Mouse (Mus musculus): ENCODE results near the gene Dph2. TPM values are rescaled to one million over a fixed set of nuclear protein-coding genes. Genes with fewer than 3 reads are reported as not detected.

Dph2 gene
- polyA plus RNA-seq, 1 experiment from 2014 or later = 7.0 TPM

DNA sequence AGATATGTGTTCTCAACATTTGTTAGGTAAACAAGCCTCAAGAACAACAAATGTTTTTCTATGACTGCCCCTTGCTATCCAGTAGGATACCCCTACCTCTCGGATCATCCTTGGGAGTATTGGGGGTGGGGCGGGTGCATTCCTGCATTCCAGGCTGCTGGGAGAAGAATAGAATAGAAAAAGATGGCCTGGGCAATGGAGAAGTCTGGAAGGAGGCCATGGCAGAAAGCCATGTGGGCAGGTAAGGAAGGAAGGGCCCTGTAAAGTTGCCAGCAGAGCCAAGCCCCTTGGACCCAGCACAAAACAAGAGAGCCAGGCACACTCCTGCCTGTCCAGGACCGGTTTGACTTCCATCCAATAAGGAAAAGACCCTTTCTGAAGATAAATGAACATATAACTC, 21.6 kb upstream of the Dph2 start:
- CTCF ChIA-PET = interaction anchor here (1.3 kb wide), 1 partner anchor 14 kb away, joined by 4 read pairs; no protein-coding TSS in a partner anchor

DNA sequence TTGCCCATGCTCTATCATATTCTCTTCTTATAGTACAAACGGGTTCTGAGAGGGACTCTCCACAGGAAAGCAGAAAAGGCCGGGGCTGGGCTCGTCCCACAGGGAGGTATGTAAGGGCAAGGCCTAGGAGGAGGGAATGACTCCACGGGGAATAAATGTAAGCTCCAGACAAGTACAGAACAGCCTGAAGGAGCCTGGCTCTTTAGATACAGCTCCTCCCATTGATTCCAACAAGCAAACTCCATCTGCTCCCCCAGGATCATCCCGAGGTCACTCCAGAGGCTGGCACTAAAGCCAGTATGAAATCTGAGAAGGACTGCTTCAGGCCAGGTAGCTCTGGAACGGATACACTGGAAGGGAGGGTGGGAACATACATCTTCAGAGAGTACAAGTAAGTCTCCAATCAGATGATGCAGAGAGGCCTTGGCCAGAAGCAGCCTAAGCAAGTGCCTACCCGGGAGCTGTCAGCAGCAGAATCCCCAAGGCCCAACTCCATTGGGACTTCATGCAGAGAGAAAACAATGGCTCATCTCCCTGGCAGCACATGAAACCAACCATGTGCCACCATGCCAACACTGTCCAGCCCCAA, 20.9 kb upstream of the Dph2 start:
- peak; percentile 8 for ATAC-seq
- no peaks in the 10 kb centered on the region for H3K27me3 ChIP-seq
- TF ChIP-seq CTCF (IDR thresholded peaks at IDR 0.05) = no peak
- in situ Hi-C loops (cut with MboI; ENCODE audit: low pct_unique_long_range_greater_than_20kb) = no loop called here
- ChIA-PET CTCF (interaction anchor here (1.0 to 1.3 kb wide), 2 partner anchors 15 to 22 kb away, joined by 3 to 4 read pairs; no protein-coding TSS in a partner anchor), POLR2A (interaction anchor here (0.8 to 1.2 kb wide), 3 partner anchors 15 to 171 kb away, joined by 3 to 9 read pairs (median 4); no protein-coding TSS in a partner anchor)
- DNase-seq (ENCODE audit: low read depth, low spot score) = no peak

More for the DNA sequence above, 21.6 kb upstream of the Dph2 start:
- no peak for TF ChIP-seq CTCF (IDR thresholded peaks at IDR 0.05)
- no peaks in the 10 kb centered on the region for H3K27me3 ChIP-seq
- in situ Hi-C loops (cut with MboI; ENCODE audit: low pct_unique_long_range_greater_than_20kb) = no loop called here
- ATAC-seq (no peak), DNase-seq (ENCODE audit: low read depth, low spot score) (no peak)
- POLR2A ChIA-PET = interaction anchor here (0.7 to 0.8 kb wide), 2 partner anchors 21 to 22 kb away, joined by 9 read pairs; no protein-coding TSS in a partner anchor

DNA sequence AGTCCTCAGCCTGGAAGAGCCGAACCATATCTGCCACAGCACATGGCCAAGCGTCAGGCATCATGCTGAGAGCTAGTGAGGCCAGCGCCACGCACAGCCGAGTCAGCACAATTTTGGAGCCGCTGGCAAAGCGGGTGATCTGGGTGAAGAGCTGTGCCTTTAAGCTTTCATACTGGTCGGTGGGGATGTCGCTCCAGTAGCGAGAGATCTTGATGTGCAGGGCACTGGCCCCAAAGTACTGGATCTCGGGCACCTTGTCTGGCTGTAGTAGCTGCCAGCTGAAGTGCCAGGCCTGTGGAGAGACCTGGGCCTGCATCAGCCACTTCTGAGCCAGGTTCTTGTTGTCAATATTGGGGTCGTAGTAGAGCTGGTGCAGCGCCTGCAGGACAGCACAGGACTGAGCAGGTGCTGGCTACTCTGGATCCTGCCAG, 20.3 kb upstream of the Dph2 start:
- DNase-seq (ENCODE audit: low read depth, low spot score) = no peak
- TF ChIP-seq CTCF (IDR thresholded peaks at IDR 0.05) = no peak
- no peaks in the 10 kb centered on the region for H3K27me3 ChIP-seq
- ChIA-PET CTCF (interaction anchor here (1.0 to 1.3 kb wide), 2 partner anchors 16 to 21 kb away, joined by 3 to 4 read pairs; no protein-coding TSS in a partner anchor), POLR2A (interaction anchor here (1.0 to 1.2 kb wide), 2 partner anchors 15 to 172 kb away, joined by 3 to 4 read pairs; no protein-coding TSS in a partner anchor)
- in situ Hi-C loops (cut with MboI; ENCODE audit: low pct_unique_long_range_greater_than_20kb) = no loop called here
- ATAC-seq = no peak

DNA sequence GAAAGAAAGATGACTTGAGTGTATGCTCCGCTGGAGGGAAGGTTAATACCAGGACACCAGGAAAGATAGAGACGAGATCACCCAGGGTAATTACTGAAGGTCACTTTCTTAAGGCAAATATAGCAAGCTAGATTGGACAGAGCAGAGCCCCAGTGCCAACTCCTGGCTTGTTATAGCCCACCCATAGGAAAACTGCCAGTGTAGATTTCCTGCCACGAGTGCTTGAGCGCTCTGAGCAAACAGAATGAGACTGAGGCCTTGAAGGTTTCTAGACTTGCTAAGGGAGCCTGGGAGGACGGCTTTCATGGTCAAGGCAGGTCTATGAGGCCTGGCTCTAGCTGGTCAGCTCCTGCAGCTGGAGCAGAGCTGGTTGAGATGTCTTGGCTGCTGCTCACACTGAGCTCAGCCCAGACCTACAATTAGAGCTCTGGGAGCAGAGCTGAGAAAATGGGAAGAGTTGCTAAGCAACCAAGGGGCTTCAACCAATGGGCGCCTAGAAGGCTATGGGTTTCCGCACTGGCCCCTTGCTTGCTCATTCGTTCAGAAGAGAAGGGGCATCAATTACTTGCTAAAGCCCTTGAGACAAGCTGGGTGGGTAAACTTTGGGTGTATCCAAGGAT, 17.1 kb upstream of the Dph2 start:
- TF ChIP-seq CTCF (IDR thresholded peaks at IDR 0.05) = no peak
- DNase-seq (ENCODE audit: low read depth, low spot score) = no peak
- ChIA-PET POLR2A (no interaction called here), CTCF (interaction anchor here (0.9 to 1.9 kb wide), 2 partner anchors 11 to 19 kb away, joined by 3 to 6 read pairs; no protein-coding TSS in a partner anchor)
- in situ Hi-C loops (cut with MboI; ENCODE audit: low pct_unique_long_range_greater_than_20kb) = no loop called here
- no peaks in the 10 kb centered on the region for H3K27me3 ChIP-seq
- ATAC-seq = no peak

DNA sequence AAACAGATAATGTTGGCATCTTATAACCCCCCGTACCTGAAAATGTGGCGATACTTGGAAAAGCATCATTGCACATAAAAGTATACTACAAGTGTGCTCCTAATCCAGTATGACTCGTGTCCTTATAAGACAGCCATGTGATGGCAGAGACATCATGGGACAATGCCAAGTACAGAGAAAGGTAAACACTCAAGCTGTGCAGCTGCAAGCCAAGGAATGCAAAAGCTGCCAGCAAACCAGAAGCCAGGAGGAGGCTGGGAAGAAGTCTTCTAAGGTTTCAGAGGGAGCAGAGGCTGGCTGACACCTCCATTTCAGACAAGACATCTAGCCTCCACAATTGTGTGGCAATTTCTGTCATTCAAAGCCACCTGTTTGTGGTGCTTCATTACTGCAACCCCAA, 14.4 kb upstream of the Dph2 start:
- no peak for TF ChIP-seq CTCF (IDR thresholded peaks at IDR 0.05)
- in situ Hi-C loops (cut with MboI; ENCODE audit: low pct_unique_long_range_greater_than_20kb) = no loop called here
- ChIA-PET CTCF (no interaction called here), POLR2A (interaction anchor here (0.8 kb wide), 1 partner anchor 8 kb away, joined by 3 read pairs; no protein-coding TSS in a partner anchor)
- no peak for ATAC-seq
- no peak for DNase-seq (ENCODE audit: low read depth, low spot score)
- no peaks in the 10 kb centered on the region for H3K27me3 ChIP-seq

DNA sequence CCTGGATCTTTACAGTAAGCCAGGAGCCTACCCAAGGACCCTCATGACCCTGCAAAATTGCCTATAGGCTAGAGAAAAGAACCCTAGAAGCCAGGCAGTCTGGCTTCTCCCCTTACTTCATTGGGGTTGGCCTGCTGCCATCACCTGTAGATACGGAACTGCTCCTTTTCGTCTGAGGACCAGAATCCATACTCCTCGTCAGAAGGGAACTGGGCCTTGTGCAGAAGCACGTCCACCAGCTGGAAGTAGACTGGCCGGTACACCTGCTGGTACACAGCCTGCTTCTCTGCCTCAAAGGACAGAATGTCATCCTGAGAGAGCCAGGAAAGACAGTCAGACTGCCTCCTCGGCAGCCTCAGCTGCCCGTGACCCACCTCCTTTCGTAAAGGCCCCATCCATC, 12.9 kb upstream of the Dph2 start:
- DNase-seq (ENCODE audit: low read depth, low spot score) (no peak), ATAC-seq (no peak)
- TF ChIP-seq CTCF (IDR thresholded peaks at IDR 0.05) = no peak
- H3K27me3 ChIP-seq = no peaks in the 10 kb centered on the region
- ChIA-PET CTCF (no interaction called here), POLR2A (no interaction called here)
- in situ Hi-C loops (cut with MboI; ENCODE audit: low pct_unique_long_range_greater_than_20kb) = no loop called here

DNA sequence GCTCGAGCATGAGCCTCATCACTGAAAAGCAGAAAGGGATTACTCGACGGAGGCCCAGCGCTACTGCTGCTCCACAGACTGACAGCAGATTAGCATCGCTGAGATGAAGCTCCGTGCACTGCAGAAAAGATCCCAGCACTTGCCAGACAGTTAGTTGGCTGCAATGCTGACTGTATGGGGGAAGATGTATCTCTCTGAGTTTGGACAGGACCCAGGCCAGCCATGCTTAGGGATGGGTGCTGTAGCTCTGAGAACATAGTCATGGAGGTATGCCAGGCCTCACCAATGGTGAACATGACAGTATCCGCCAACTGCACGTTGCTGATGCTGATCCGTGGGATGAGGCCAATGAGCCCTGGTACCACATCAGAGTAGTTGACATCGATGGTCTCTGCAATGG, 12.3 kb upstream of the Dph2 start:
- no peak for TF ChIP-seq CTCF (IDR thresholded peaks at IDR 0.05)
- H3K27me3 ChIP-seq = no peaks in the 10 kb centered on the region
- ChIA-PET POLR2A (no interaction called here), CTCF (no interaction called here)
- ATAC-seq (no peak), DNase-seq (ENCODE audit: low read depth, low spot score) (no peak)
- in situ Hi-C loops (cut with MboI; ENCODE audit: low pct_unique_long_range_greater_than_20kb) = no loop called here

DNA sequence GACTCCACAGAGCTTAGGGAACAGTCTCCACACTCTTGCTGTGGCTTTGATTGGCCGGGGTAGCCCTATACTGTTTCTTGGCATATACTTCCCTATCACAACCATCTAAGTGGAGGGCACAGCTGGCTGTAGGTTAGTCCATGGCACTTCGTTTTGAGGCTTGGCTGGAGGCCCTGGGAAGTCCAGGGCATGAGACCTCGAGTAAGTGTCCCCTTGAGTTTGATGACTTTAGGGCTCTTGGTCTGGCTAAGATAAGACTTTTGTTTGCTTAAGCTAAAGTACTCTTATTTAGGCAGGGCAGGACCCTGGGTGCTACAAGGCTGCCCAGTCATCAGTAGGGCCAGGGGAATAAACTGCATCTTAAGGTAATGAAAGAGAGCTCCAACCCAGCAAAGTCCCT, 6.3 kb upstream of the Dph2 start:
- in situ Hi-C loops (cut with MboI; ENCODE audit: low pct_unique_long_range_greater_than_20kb) = no loop called here
- no peak for ATAC-seq
- no peaks in the 10 kb centered on the region for H3K27me3 ChIP-seq
- POLR2A ChIA-PET = interaction anchor here (0.8 kb wide), 1 partner anchor 14 kb away, joined by 3 read pairs; no protein-coding TSS in a partner anchor
- no peak for DNase-seq (ENCODE audit: low read depth, low spot score)
- no peak for TF ChIP-seq CTCF (IDR thresholded peaks at IDR 0.05)
- CTCF ChIA-PET = interaction anchor here (0.8 to 1.0 kb wide), 2 partner anchors 9 to 11 kb away, joined by 3 read pairs; no protein-coding TSS in a partner anchor

DNA sequence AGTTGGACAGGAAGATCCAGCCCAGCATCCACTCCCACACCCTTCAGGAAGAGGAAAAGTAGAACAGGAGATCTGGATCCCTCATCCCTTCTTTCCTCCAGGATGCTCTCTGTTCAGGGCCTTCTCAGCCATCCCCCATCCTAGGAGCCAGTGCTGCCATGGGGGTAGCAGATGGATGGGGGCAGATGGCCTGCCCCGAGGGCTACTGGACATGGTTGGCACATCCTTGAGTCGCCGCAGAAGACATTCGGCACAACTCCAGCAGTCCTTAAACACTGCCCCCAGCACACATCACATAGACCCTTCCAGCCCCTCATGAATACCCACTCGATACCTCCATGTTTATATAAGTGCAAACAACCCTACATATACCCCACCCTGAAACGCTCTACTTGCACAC, 4.2 kb upstream of the Dph2 start:
- TF ChIP-seq CTCF (IDR thresholded peaks at IDR 0.05) = no peak
- POLR2A ChIA-PET = no interaction called here
- no peaks in the 10 kb centered on the region for H3K27me3 ChIP-seq
- DNase-seq (ENCODE audit: low read depth, low spot score) (no peak), ATAC-seq (no peak)
- in situ Hi-C loops (cut with MboI; ENCODE audit: low pct_unique_long_range_greater_than_20kb) = no loop called here
- CTCF ChIA-PET = no interaction called here

DNA sequence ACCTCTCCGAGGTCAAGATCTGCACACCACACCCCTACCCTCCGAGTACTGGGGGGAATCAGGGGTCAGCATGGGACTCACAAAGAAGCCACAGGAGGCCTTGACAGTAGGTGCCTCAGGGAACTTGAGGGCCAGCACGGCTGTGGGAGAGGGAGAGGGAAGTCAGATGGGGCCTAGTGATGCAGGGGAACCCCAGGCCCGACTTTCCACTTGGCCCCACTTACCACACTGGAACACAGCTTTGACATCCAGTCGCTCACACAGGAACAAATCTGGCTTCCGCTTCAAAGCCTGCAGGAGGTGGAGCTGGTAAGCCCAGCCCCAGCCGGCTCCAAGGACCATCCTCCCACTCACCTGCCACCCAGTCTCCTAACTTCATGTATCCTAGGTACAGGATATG, 3.5 kb upstream of the Dph2 start:
- DNase-seq (ENCODE audit: low read depth, low spot score) = no peak
- ChIA-PET POLR2A (no interaction called here), CTCF (no interaction called here)
- no peak for ATAC-seq
- TF ChIP-seq CTCF (IDR thresholded peaks at IDR 0.05) = no peak
- no peaks in the 10 kb centered on the region for H3K27me3 ChIP-seq
- in situ Hi-C loops (cut with MboI; ENCODE audit: low pct_unique_long_range_greater_than_20kb) = no loop called here

DNA sequence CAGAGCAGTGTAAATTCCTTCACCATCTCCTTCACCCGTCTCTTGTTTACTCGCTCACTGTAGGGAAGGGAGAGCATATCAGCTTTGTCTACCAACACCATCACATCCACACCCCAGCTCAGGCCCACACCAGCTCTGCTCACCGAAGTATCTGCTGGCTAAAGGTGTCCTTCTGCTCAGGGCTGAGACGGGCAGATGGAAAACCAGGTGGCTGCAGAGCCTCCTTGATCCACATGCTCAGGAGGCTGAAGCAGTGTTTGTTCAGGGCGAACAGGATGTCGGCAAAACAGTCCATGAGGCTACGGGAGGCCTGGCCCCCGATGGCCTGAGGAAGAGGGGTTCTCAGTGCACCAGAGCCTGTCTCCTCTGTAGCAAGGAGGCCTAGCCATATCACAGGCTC, 2.8 kb upstream of the Dph2 start:
- POLR2A ChIA-PET = no interaction called here
- in situ Hi-C loops (cut with MboI; ENCODE audit: low pct_unique_long_range_greater_than_20kb) = no loop called here

More for the DNA sequence above, 2.8 kb upstream of the Dph2 start:
- CTCF ChIA-PET = no interaction called here
- ATAC-seq (no peak), DNase-seq (ENCODE audit: low read depth, low spot score) (no peak)
- no peak for TF ChIP-seq CTCF (IDR thresholded peaks at IDR 0.05)
- no peaks in the 10 kb centered on the region for H3K27me3 ChIP-seq
